Mouse (Mus musculus) kidney, postnatal 36 days (tissue): ENCODE data around the gene Ackr2.

Experiments used
- DNase-seq, 2 experiments: peaks; one replicate each; pipeline ENCODE4 v3.0.0; 2021 to 2022; ENCODE audit warnings: mixed read lengths in 2 of 2

Ackr2 gene

DNA sequence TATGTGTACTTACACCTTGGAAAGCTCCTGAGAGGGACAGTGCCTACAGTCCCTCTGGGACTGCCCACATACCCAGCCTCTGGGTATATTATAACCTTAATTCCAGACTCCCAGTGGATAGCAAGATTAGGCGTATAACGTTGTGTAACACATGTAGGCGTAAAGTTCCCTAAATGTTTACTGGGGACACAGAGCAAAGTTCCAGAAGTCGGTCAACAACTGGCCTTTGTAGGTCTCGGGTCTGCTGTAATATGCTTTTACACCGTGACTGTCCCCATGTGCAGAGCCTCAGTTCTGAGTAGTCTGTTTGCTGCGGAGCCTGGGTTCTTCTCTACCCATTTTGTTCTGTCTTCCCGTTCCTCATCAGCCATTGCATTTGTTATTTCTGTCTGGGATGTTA lies 25.3 kb downstream of the Ackr2 start:
- no peak for DNase-seq

DNA sequence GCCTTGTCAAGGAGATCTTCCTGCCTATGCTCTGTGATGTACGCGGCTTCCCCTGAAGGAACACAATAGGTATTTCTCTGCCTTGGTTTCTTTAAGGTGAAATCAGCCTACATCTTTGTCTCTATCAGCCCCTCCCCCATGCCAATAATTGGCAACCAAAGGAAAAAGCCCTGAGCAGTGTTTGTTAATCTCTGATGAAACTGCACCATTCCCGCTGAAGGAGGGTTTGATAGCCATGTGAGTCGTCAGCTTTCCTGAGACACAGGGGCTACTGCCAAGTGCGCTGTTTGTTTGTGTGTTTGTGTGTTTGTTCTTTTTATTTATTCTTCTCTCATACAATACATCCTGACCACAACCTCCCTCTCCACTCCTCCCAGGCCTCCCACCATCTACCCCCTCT lies 25.8 kb downstream of the Ackr2 start:
- DNase-seq: no peak

DNA sequence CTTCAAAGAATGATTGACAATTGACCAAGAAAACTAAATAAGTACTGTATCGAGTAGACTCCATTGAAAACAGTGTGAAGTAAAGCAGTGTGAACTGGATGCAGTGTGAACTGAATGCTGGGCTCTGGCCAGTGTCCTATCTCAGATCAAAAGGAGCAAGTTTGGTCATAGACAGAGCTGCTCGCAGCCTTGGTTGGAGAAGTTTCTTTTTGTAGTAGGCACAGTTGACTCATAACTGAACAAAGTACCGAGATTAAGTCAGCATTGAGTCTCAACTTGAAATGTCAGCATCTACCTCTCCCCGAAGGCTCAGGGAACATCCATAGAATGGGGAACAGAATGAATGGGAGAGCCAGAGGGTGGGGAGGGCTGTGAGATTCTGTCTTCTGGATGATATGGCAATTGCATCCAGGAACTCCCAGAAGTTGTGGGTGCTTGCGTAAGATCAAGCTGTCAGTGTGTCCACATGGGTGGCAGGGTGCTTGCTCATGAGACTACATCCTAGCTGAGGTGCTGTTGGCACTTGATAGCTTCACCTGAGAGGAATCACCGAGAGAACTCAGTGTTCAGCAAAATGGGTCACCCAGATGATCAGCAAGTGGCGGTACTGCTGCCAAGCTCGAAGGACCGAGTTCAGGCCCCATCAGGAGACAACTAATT lies 26.9 kb downstream of the Ackr2 start:
- no peak for DNase-seq

DNA sequence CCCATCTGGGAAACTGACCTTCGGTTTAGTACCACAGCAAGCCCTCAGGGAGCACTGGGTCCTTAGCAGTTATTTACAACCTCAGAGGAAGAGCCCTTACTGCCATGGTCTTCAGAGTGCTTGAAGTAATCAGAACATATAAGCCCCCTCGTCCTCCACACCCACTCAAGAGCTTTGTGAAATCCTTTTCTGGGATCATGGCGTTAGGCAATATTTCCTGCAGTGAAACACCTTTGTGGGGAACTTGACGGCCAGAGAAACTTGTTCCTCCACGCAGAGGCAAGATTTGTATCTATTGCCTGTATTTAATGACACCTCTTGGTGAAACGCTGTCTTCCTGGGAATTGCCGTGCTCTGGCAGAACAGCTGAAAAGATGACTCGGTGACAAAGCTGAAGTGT lies 27.8 kb downstream of the Ackr2 start:
- DNase-seq: no peak

DNA sequence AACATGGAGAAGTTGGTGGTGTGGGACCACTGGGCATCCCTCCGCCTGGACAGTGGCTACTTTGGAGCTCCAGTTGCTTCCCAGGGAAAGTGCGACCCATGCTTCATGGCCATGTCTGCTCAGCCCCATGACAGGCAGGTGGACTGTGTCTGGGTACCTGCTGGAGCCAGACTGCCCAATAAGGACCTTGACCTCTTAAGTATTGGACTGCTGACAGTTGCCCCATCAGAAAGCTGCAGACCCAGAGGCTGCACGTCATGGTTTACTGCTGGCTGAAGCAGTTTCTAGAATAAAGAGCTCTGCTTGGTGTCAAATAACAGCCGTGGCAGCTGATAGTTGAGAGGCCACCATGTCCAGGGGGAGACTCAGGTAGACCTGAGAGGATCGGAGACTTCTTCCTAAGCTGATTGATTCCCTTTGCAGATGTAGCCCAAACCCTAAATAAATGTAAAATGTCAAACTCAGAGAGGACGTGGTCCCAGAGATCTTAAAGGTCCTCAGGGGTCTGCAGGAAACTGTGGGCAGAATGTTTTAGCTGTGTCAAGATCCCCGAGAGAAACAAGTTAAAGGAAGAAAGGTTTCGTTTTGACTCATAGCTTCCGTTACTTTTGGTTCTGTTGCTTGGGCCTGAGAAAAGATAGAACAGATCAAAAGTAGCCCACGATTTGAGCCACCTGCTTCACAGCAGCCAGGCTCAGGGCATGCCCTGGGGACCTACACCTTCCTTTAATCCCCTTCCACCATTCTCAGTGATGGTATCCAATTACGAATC lies 28.7 kb downstream of the Ackr2 start:
- DNase-seq: no peak

DNA sequence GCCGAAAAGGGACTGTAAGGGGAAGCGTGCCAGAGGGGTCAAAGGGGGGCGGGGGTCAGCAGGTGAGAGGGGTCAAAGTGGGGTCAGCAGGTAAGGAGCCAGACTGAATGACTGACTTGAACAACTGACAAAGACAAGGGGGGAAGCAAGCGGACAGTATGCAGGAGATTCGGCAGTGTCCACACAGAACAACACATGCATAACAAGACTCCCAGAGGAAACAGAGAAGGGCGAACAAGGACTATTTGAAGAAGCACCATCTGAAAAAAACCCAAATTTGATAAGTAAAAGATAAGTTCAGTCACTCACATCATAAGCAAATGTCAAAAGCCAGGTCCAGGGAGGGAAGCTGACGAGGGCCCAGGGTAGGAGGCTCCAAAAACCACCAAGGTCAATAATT lies 29.6 kb downstream of the Ackr2 start:
- no peak for DNase-seq

DNA sequence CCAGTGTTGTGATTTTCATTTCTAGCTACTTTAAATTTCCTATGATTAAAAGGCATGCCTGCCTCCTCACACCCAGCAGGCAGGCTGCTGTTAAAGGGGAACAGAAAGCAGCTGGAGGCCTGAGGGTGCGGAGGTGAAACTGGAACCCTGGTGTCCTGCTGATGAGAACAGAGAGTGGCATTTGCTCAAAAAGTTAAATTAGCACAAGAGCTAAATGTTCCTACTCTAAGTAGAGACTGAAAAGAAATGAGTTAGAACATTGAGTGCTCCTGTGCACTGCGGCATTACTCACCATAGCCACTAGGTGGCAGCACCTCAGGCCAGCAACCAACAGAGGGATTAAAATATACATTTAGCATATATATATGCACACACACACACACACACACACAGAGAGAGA lies 30.3 kb downstream of the Ackr2 start:
- DNase-seq: peak; percentile 23 to 75

DNA sequence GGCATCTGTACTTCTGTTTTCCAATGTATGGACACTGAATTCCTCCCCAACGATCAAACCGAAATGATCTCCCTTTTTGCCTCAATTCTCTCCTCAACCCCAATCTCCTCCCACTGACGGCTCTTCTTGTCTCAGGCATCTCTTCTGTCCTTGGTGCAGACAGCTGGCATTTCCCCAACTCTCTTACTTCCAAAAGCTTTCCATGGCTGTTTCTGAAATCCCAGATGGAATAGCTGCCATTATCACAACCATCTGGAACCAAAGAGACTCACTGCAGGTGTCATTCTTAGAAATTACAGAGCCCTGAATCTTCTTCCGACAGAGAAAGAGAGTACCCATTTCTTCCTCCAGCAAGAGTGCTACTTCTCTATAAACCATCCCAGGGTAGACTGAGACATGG lies 36.7 kb downstream of the Ackr2 start:
- no peak for DNase-seq

DNA sequence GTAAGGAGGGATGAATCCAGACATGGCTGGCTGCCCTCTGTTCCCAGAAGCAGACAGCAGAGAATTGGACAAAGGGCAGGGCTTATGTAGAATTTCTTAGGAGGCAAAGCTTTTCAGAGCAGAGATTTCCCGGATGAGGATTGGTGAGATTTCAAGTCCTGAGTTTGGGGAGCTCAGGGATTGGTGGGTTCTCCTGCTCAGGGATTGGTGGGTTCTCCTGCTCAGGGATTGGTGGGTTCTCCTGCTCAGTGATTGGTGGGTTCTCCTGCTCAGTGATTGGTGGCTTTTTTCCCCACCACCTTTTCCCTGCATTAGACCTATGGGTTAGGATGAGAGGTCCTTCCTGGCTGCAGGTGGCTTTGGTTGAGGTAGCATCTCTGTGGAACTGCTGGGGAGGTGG lies 38.8 kb downstream of the Ackr2 start:
- no peak for DNase-seq

DNA sequence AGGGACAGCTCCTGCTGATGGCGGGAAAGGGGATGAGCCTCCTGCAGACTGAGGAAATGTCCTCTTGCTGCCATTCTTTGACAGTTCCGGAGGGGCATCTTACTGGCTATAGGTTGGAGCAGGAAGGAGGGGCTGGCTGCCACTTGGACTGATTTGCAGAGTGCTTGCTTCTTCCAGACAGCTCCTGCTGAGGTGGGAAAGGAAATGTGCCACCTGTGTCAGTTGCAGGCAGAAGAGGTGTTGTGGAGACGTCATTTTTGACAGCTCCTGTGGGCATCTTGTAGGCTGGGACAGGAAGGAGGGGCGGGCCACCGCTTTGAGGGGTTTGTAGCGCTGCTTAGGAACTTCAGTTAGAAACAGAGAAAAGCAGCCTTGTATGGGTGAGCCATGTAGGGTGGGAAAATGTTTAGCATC lies 39.3 kb downstream of the Ackr2 start:
- DNase-seq: no peak

DNA sequence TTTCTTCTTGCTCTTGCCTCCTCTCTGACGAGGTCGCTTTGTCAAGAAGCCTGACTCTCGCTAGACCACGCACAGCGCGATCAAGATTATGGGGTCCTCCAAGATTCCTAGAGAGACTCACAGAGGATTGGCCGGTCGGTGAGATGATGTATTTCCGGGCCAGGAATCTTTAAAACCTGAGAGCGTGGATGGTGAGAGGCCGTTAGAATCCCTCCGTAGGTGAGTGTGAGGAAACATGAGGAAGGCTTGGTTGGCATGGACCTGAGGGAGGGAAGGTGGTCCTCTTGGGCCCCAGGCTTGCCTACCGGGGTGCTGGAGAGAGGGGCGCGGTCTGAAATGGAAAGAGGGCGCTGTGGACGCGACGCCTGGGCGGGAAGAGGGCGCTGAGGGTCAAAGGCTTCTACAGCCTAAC lies 39.8 kb downstream of the Ackr2 start:
- DNase-seq: no peak

DNA sequence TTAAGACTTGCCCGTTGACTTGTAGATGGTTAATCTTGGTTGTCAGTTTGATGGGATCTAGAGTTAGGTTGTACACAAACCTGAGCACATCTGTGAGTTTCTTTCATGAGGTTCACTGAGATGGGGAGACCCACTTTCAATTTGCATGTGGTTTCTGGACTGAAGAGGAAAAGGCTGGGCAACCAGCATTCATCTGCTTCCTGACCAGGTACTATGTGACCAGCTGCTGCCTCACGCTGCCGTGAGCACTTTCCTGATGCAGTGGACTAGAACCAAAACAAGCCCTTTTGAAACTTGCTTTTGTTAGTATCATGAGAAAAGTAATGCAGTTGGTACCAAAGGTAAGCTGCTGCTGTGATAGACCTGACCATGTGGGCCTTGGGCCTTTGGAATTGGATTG lies 44.9 kb downstream of the Ackr2 start:
- DNase-seq: no peak

DNA sequence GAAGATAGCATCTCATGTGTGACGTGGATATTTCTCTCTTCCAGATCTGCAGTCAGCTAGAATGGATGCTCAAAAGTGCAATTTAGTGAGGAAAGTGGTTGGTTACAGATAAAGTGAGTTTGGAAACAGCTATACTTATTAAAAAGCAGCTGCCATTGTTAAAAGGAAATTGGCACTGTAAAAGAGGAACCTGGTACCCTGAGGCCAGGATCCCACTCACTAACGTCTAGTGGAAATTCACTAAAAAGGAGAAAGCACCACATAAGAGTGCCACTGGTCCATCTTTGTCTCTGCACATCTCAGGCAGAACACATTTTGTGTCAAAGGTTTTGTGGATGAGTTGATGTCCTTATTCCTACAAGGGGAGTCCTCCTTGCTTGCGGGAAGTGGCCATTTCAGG lies 45.5 kb downstream of the Ackr2 start:
- no peak for DNase-seq

DNA sequence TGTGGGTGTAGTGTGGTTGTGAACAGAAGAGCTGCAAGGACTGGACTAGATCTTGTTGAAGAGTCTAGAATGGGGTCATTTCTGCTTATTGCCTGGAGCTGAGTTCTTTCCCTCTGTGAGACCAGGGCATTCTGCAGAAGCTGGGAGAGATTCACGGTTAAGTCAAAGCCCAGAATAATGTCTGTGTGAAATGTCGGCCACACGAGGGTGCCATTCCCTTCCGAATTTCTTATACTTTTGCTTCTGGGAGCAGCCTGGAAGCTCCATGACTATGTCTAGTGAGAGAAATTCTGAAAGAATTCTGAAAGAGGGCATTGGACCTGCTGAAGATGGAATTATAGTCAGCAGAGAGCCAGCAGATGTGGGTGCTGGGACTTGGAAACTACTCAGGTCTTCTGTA lies 49.6 kb downstream of the Ackr2 start:
- DNase-seq: peak; percentile 49 to 85

DNA sequence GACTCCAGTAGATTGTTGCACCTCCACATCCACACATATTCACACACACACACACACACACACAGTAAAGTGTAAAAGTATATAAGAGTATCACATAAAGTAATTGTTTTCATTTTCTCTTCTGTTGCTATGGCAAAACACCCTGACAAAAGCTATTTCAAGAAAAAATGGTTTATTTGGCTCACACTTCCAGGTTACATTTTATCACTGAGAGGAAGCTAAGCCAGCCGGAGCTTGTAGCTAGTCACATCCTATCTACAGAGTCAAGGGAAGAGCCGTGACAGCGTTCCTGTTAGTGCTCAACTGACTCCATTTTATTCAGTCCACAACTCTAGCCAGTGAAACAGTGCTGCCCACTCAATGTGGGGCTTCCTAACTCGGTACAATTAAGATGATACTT lies 50.3 kb downstream of the Ackr2 start:
- DNase-seq: no peak

DNA sequence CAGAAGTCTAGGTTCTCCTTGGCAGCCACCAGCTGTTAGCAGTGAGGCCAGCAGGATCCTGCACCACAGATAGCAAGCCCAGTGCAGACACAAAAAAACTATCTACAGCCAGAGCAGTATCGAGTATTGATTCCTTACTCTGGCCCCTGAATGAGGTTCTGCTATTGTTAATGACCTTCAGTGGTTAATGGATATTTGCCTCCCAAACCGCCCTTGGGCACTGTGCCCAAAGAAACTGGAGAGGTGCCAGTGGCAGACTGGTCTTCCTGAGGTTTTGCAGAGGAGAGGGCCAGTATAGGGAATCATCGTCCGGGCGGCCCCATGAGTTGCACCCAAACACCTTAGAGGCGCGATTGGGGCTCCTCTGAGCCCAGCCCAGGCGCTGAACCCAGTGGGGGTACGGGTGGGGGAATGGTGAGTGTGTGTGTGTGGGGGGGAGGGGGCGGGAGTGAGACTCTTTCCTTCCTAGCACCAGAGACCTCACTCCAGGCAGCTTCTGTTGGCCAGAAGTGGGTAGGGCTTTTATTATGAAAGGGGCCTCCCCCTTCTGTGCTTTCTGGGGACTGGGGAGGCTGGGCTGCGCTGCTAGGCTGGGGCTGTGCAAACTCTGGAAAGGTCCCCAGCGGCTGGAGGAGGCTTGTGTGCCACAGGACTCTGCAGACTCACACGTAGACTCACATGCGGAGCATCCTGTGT lies 52.4 kb downstream of the Ackr2 start, which contains the start of gene Fam198a:
TSS of gene Fam198a (plus strand) at position 571 of the 696 bp plus-strand sequence.
- peak; percentile 78 to 92 for DNase-seq

DNA sequence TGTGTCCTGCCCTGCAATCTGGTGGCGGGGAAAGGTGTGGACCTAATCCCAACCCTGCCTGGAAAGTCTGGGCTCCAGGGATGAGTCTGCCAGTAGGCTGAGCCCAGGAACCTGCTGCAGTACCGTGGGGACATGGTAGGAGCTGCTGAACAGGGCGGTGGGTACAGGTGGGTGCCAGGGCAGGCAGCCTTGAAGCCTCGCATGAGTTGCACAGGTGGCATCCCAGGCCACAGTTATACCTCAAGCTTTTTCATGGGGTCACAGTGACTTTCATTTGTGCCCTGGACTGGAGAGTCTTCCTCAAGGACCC lies 52.9 kb downstream of the Ackr2 start:
- DNase-seq: no peak

DNA sequence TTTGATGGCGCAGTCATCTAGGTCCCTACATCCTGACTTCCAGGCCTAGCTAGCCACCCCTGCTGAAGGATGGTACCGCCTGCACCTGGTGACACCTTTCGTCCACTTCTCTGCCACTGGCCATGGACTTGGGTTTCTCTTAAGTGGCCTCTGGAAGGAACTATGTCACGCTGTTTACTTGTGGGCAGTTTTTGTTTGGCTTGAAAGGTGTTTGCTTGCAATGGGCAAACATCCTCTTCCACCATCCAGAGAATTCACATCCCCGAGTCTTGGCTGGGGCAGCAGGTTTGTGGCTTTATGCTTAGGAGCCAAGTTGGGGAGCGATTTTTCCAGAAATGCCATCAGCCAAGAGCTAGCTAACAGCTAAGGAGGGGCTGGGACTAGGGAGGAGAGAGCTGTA lies 54.4 kb downstream of the Ackr2 start:
- DNase-seq: no peak

DNA sequence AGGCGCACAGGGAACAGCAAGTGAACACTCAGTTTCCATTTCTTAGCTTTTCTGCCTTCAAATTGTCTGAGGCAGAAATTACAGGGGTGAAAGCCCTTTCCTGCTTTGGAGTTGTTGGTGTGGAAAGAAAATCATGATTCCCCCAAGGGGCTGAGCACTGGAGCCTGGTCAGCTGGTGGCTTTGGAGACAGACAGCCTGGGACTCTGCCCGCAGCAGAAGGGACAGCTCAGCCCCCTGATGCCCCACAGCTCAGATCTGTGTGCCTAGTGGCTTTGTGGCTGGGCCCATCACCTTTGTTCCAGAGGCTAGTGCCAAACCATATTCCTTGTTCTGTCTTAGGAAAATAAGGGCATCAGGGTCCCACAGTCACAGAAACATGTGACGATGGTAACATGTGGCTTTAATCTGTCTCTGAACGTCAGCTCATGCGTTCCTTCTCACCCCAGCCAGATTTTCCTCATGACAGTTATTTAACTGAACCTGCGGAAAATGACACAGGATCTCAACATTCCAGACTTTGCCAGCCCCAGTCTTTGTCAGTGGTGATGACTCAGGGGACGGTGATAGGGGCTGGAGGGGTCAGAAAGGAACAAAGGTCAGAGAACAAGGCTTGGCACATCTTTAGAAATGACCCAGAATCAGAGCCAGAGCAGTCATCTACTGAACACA lies 61.9 kb downstream of the Ackr2 start:
- DNase-seq: no peak
